19 mouse cellular contexts compared by ENCODE assay signal in genomic region chr5:72258409-72259297, GRCm38 (mm10).
A peak's percentile ranks its signal among the peaks of the same experiment; 100 is the strongest.
DNase-seq lines count a peak whose midpoint lies in the region; ATAC-seq and TF ChIP-seq lines count a peak whose summit lies in the region.
"Had no signal": no experiment of that assay in that cellular context is flagged by ENCODE, and none has a peak within 500 bp of the region (broad histone marks: within the 10 kb centered on the region; RNA-seq: fewer than 3 reads in every experiment).

No protein-coding gene starts in this region.

- H3K27ac ChIP-seq in heart, adult 2 months: no peak overlapping the region; the same call in 1 of the 2 replicates
- no peak overlapping the region for H3K27ac ChIP-seq in midbrain, embryonic 13.5 days
- no peak overlapping the region for H3K27ac ChIP-seq in midbrain, embryonic 11.5 days (ENCODE audit: low read depth, low read length)
- 0 out of 2 replicates have a peak overlapping the region, but pooled peaks have one; percentile 20 for H3K27ac ChIP-seq in liver, embryonic 13.5 days
- H3K27ac ChIP-seq in stomach, postnatal 0 days (replicated peaks): peak overlapping the region; percentile 10
- H3K27ac ChIP-seq: forebrain, embryonic 10.5 days; intestine, embryonic 15.5 days; limb, embryonic 10.5 days; lung, embryonic 15.5 days; midbrain, embryonic 12.5 days; neural tube, embryonic 15.5 days had no signal

- no peak overlapping the region for H3K4me2 ChIP-seq in midbrain, embryonic 13.5 days (replicated peaks)
- H3K4me2 ChIP-seq in midbrain, embryonic 11.5 days: no peak overlapping the region
- H3K4me2 ChIP-seq in liver, embryonic 13.5 days: no peak overlapping the region
- H3K4me2 ChIP-seq in stomach, postnatal 0 days (replicated peaks; ENCODE audit: low read depth): no peak overlapping the region
- H3K4me2 ChIP-seq: intestine, embryonic 15.5 days; lung, embryonic 15.5 days; midbrain, embryonic 12.5 days; neural tube, embryonic 15.5 days had no signal

- WGBS in heart, adult 2 months: 76% methylated on average over 17 of the region's 17 CpGs
- 76% methylated on average over 17 of the region's 17 CpGs for WGBS in midbrain, embryonic 13.5 days
- WGBS in midbrain, embryonic 11.5 days: 88% methylated on average over 17 of the region's 17 CpGs
- 72% methylated on average over 17 of the region's 17 CpGs for WGBS in liver, embryonic 13.5 days (ENCODE audit: insufficient replicate concordance)
- WGBS in stomach, postnatal 0 days: 67% methylated on average over 17 of the region's 17 CpGs

- H3K9ac ChIP-seq in heart, adult 2 months (ENCODE audit: low read depth, low read length): no peak overlapping the region
- no peak overlapping the region for H3K9ac ChIP-seq in midbrain, embryonic 13.5 days (replicated peaks)
- no peak overlapping the region for H3K9ac ChIP-seq in midbrain, embryonic 11.5 days (ENCODE audit: low read length)
- no peak overlapping the region for H3K9ac ChIP-seq in liver, embryonic 13.5 days
- no peak overlapping the region for H3K9ac ChIP-seq in stomach, postnatal 0 days (ENCODE audit: low read length)
- H3K9ac ChIP-seq: intestine, embryonic 15.5 days; lung, embryonic 15.5 days; midbrain, embryonic 12.5 days; neural tube, embryonic 15.5 days had no signal

- no peak for DNase-seq in heart, adult 2 months
- no peak for DNase-seq in heart, postnatal 25 days (ENCODE audit: low spot score)
- no peak for DNase-seq in midbrain, embryonic 11.5 days (ENCODE audit: low spot score, missing footprints)
- DNase-seq in liver, embryonic 13.5 days: no peak
- no peak for DNase-seq in stomach, postnatal 0 days (ENCODE audit: low spot score)
- no peak for DNase-seq in gastrocnemius, postnatal 14 days
- no peak for DNase-seq in neural tube, embryonic 10.5 days (ENCODE audit: extremely low spot score, low spot score)
- DNase-seq: cerebellum, adult 9-10 months; gastrocnemius, postnatal 36 days; kidney, postnatal 36 days; thymus, postnatal 14 days had no signal

- no peak for TF ChIP-seq CTCF in heart, adult 2 months (IDR thresholded peaks at IDR 0.05)
- TF ChIP-seq CTCF in stomach, postnatal 0 days (IDR thresholded peaks at IDR 0.05; ENCODE audit: low read depth): no peak

- no peaks in the 10 kb centered on the region for H3K79me2 ChIP-seq in heart, adult 2 months (replicated peaks; ENCODE audit: control insufficient read depth, insufficient read depth, low read length)

- peak; percentile 67; the same call in 1 of the 2 replicates for ATAC-seq in midbrain, embryonic 13.5 days
- no peak; the same call in 1 of the 2 replicates for ATAC-seq in midbrain, embryonic 11.5 days (ENCODE audit: low FRiP score)
- ATAC-seq in liver, embryonic 13.5 days (ENCODE audit: low read depth): peak; percentile 56
- ATAC-seq in stomach, postnatal 0 days (ENCODE audit: low FRiP score, low TSS enrichment): peak; percentile 16; the same call in 1 of the 2 replicates
- ATAC-seq: Patski had no signal

- H3K9me3 ChIP-seq in midbrain, embryonic 13.5 days: no peaks in the 10 kb centered on the region
- H3K9me3 ChIP-seq in midbrain, embryonic 11.5 days (ENCODE audit: control insufficient read depth, low read length): no peaks in the 10 kb centered on the region
- no peaks in the 10 kb centered on the region for H3K9me3 ChIP-seq in liver, embryonic 13.5 days (replicated peaks)
- H3K9me3 ChIP-seq in stomach, postnatal 0 days (ENCODE audit: control insufficient read depth, low read length): no peaks in the 10 kb centered on the region
- H3K9me3 ChIP-seq: forebrain, embryonic 10.5 days; intestine, embryonic 15.5 days; limb, embryonic 10.5 days; lung, embryonic 15.5 days; midbrain, embryonic 12.5 days; neural tube, embryonic 15.5 days had no signal

- H3K27me3 ChIP-seq in heart, adult 2 months (ENCODE audit: control insufficient read depth, insufficient read depth, low read length): no peaks in the 10 kb centered on the region
- no peaks in the 10 kb centered on the region for H3K27me3 ChIP-seq in midbrain, embryonic 13.5 days
- no peaks in the 10 kb centered on the region for H3K27me3 ChIP-seq in midbrain, embryonic 11.5 days (ENCODE audit: control insufficient read depth, insufficient read depth, low read length)
- no peaks in the 10 kb centered on the region for H3K27me3 ChIP-seq in liver, embryonic 13.5 days
- no peaks in the 10 kb centered on the region for H3K27me3 ChIP-seq in stomach, postnatal 0 days (ENCODE audit: control insufficient read depth, insufficient read depth, low read length)
- H3K27me3 ChIP-seq: intestine, embryonic 15.5 days; lung, embryonic 15.5 days; midbrain, embryonic 12.5 days; neural tube, embryonic 15.5 days; Patski had no signal

- peaks cover 12% of the 10 kb centered on the region for H3K36me3 ChIP-seq in heart, adult 2 months (ENCODE audit: control insufficient read depth, insufficient read depth, low read length)
- 0 out of 2 replicates have a peak, but pooled peaks cover 3% of the 10 kb centered on the region for H3K36me3 ChIP-seq in midbrain, embryonic 13.5 days
- no peaks in the 10 kb centered on the region for H3K36me3 ChIP-seq in midbrain, embryonic 11.5 days (ENCODE audit: control insufficient read depth, insufficient read depth, low read length)
- H3K36me3 ChIP-seq in liver, embryonic 13.5 days: peaks cover 16% of the 10 kb centered on the region; the same call in 1 of the 2 replicates
- H3K36me3 ChIP-seq in stomach, postnatal 0 days (ENCODE audit: control insufficient read depth, insufficient read depth, low read length): no peaks in the 10 kb centered on the region
- H3K36me3 ChIP-seq: intestine, embryonic 15.5 days; lung, embryonic 15.5 days; midbrain, embryonic 12.5 days; neural tube, embryonic 15.5 days had no signal

- peaks cover 7% of the 10 kb centered on the region for H3K4me1 ChIP-seq in heart, adult 2 months (ENCODE audit: control insufficient read depth, insufficient read depth, low read length)
- H3K4me1 ChIP-seq in midbrain, embryonic 13.5 days (replicated peaks): no peaks in the 10 kb centered on the region
- H3K4me1 ChIP-seq in midbrain, embryonic 11.5 days (ENCODE audit: control insufficient read depth, insufficient read depth, low read length): no peaks in the 10 kb centered on the region
- peaks cover 36% of the 10 kb centered on the region for H3K4me1 ChIP-seq in liver, embryonic 13.5 days (replicated peaks)
- H3K4me1 ChIP-seq in stomach, postnatal 0 days (replicated peaks; ENCODE audit: control insufficient read depth, insufficient read depth): no peaks in the 10 kb centered on the region
- H3K4me1 ChIP-seq: forebrain, embryonic 10.5 days; intestine, embryonic 15.5 days; limb, embryonic 10.5 days; lung, embryonic 15.5 days; midbrain, embryonic 12.5 days had no signal

- TF ChIP-seq EP300 in heart, adult 2 months (IDR thresholded peaks at IDR 0.05; ENCODE audit: insufficient read depth, low read depth, low read length): no peak
- TF ChIP-seq EP300 in stomach, postnatal 0 days (optimal IDR thresholded peaks at IDR 0.05): no peak

- TF ChIP-seq POLR2A in heart, adult 2 months (IDR thresholded peaks at IDR 0.05; ENCODE audit: insufficient read depth, low read depth, low read length): no peak

- peak overlapping the region; percentile 12; the same call in 1 of the 2 replicates for H3K4me3 ChIP-seq in heart, adult 2 months
- no peak overlapping the region for H3K4me3 ChIP-seq in midbrain, embryonic 13.5 days (replicated peaks)
- no peak overlapping the region for H3K4me3 ChIP-seq in midbrain, embryonic 11.5 days (ENCODE audit: low read depth, low read length)
- no peak overlapping the region for H3K4me3 ChIP-seq in liver, embryonic 13.5 days (replicated peaks)
- no peak overlapping the region for H3K4me3 ChIP-seq in stomach, postnatal 0 days (ENCODE audit: low read depth, low read length)
- H3K4me3 ChIP-seq: forebrain, embryonic 10.5 days; intestine, embryonic 15.5 days; limb, embryonic 10.5 days; lung, embryonic 15.5 days; midbrain, embryonic 12.5 days; neural tube, embryonic 15.5 days had no signal

- intact Hi-C loops in heart, adult 2 months (cut with DNase I): no loop called here
- intact Hi-C loops in heart, postnatal 25 days (cut with DNase I): no loop called here
- intact Hi-C loops in gastrocnemius, postnatal 14 days (cut with DNase I; ENCODE audit: low total_unique reads): loop anchor here (10.0 kb wide), 1 partner anchor 564 kb away; no protein-coding TSS in a partner anchor

Comparison
In these comparisons a context has a peak if more than half of its experiments do, and no peak if none do; other contexts are left out.
1. H3K27ac ChIP-seq: peak in liver, embryonic 13.5 days (single experiment) and stomach, postnatal 0 days (single experiment); none in heart, adult 2 months (single experiment), midbrain, embryonic 13.5 days (single experiment) and midbrain, embryonic 11.5 days (single experiment).